Mouse (Mus musculus): ENCODE measurements around the gene Slc6a16. TPM values are rescaled to one million over a fixed set of nuclear protein-coding genes. Genes with fewer than 3 reads are reported as not detected.

The Slc6a16 gene
- 0.37 TPM in 2 replicates for polyA plus RNA-seq (2016; fragmentation: Nextera tagmentation; extraction: Ambion mirVana)

- 13% methylated on average over 53 of the region's 53 CpGs for WGBS
- H3K27me3 ChIP-seq (replicated peaks), result peaks cover 24% of the 10 kb centered on the region
- no peaks in the 10 kb centered on the region for H3K9me3 ChIP-seq (replicated peaks)
- H3K36me3 ChIP-seq, result no peaks in the 10 kb centered on the region
- no peak within 1 kb of the TSS for H3K27ac ChIP-seq (ENCODE audit: poor library complexity, severe bottlenecking)
- peak within 1 kb of the TSS; percentile 58 for H3K9ac ChIP-seq
- peak within 1 kb of the TSS; percentile 58 for H3K4me2 ChIP-seq
- H3K4me1 ChIP-seq (replicated peaks), result peaks cover 20% of the 10 kb centered on the region
- ATAC-seq (ENCODE audit: insufficient number of reproducible peaks, low FRiP score), result peak; percentile 27; the same call in 1 of the 2 replicates
- peak within 1 kb of the TSS; percentile 33 for H3K4me3 ChIP-seq
Observed at GRCm38 (mm10) chr7:45240633-45241388, at the start of gene Slc6a16. TSS of gene Slc6a16 (plus strand) at chr7:45241085.

GRCm38 (mm10) chr7:45191161-45191560, 49.7 kb upstream of the Slc6a16 start:
- Histone ChIP-seq H3K4me2 (no peak overlapping the region), H3K9me3 (replicated peaks) (no peaks in the 10 kb centered on the region), H3K36me3 (no peaks in the 10 kb centered on the region), H3K4me1 (replicated peaks) (peaks cover 23% of the 10 kb centered on the region), H3K4me3 (no peak overlapping the region), H3K9ac (no peak overlapping the region), H3K27me3 (replicated peaks) (peaks cover 84% of the 10 kb centered on the region), H3K27ac (ENCODE audit: poor library complexity, severe bottlenecking) (no peak overlapping the region)
- 53% methylated on average over 2 of the region's 2 CpGs for WGBS
- ATAC-seq (ENCODE audit: insufficient number of reproducible peaks, low FRiP score), result no peak

GRCm38 (mm10) chr7:45191803-45192363, 49.0 kb upstream of the Slc6a16 start:
- Histone ChIP-seq H3K36me3 (no peaks in the 10 kb centered on the region), H3K27me3 (replicated peaks) (peaks cover 81% of the 10 kb centered on the region), H3K9ac (no peak overlapping the region), H3K4me3 (no peak overlapping the region), H3K9me3 (replicated peaks) (no peaks in the 10 kb centered on the region), H3K4me1 (replicated peaks) (peaks cover 23% of the 10 kb centered on the region), H3K27ac (ENCODE audit: poor library complexity, severe bottlenecking) (no peak overlapping the region), H3K4me2 (no peak overlapping the region)
- ATAC-seq (ENCODE audit: insufficient number of reproducible peaks, low FRiP score), result no peak
- WGBS, result 13% methylated on average over 8 of the region's 8 CpGs

- Histone ChIP-seq H3K9ac (no peak overlapping the region), H3K27me3 (replicated peaks) (peaks cover 75% of the 10 kb centered on the region), H3K4me2 (no peak overlapping the region), H3K4me3 (no peak overlapping the region), H3K27ac (ENCODE audit: poor library complexity, severe bottlenecking) (no peak overlapping the region), H3K9me3 (replicated peaks) (no peaks in the 10 kb centered on the region), H3K36me3 (no peaks in the 10 kb centered on the region), H3K4me1 (replicated peaks) (peaks cover 23% of the 10 kb centered on the region)
- 80% methylated on average over 7 of the region's 7 CpGs for WGBS
- ATAC-seq (ENCODE audit: insufficient number of reproducible peaks, low FRiP score), result no peak
Observed at GRCm38 (mm10) chr7:45192585-45193310, 48.1 kb upstream of the Slc6a16 start.

- Histone ChIP-seq H3K9me3 (replicated peaks) (no peaks in the 10 kb centered on the region), H3K36me3 (no peaks in the 10 kb centered on the region), H3K9ac (no peak overlapping the region), H3K4me2 (no peak overlapping the region), H3K27me3 (replicated peaks) (peaks cover 68% of the 10 kb centered on the region), H3K4me3 (no peak overlapping the region), H3K4me1 (replicated peaks) (peaks cover 23% of the 10 kb centered on the region), H3K27ac (ENCODE audit: poor library complexity, severe bottlenecking) (no peak overlapping the region)
- no peak for ATAC-seq (ENCODE audit: insufficient number of reproducible peaks, low FRiP score)
- 60% methylated on average over 5 of the region's 5 CpGs for WGBS
Observed at GRCm38 (mm10) chr7:45193406-45193805, 47.5 kb upstream of the Slc6a16 start.

- peaks cover 23% of the 10 kb centered on the region for H3K4me1 ChIP-seq (replicated peaks)
- WGBS, result 70% methylated on average over 17 of the region's 17 CpGs
- H3K27me3 ChIP-seq (replicated peaks), result peaks cover 65% of the 10 kb centered on the region
Observed at GRCm38 (mm10) chr7:45193871-45194785, 46.8 kb upstream of the Slc6a16 start.

GRCm38 (mm10) chr7:45195341-45196175, 45.3 kb upstream of the Slc6a16 start:
- H3K27me3 ChIP-seq (replicated peaks), result peaks cover 62% of the 10 kb centered on the region
- no peaks in the 10 kb centered on the region for H3K9me3 ChIP-seq (replicated peaks)
- WGBS, result 44% methylated on average over 13 of the region's 13 CpGs
- H3K4me2 ChIP-seq, result no peak overlapping the region
- H3K4me3 ChIP-seq, result no peak overlapping the region
- no peaks in the 10 kb centered on the region for H3K36me3 ChIP-seq
- no peak overlapping the region for H3K27ac ChIP-seq (ENCODE audit: poor library complexity, severe bottlenecking)
- H3K4me1 ChIP-seq (replicated peaks), result peaks cover 23% of the 10 kb centered on the region
- no peak overlapping the region for H3K9ac ChIP-seq
- no peak for ATAC-seq (ENCODE audit: insufficient number of reproducible peaks, low FRiP score)

More at GRCm38 (mm10) chr7:45193871-45194785, 46.8 kb upstream of the Slc6a16 start:
- Histone ChIP-seq H3K4me3 (no peak overlapping the region), H3K36me3 (no peaks in the 10 kb centered on the region), H3K9ac (no peak overlapping the region), H3K9me3 (replicated peaks) (no peaks in the 10 kb centered on the region), H3K4me2 (no peak overlapping the region), H3K27ac (ENCODE audit: poor library complexity, severe bottlenecking) (no peak overlapping the region)
- ATAC-seq (ENCODE audit: insufficient number of reproducible peaks, low FRiP score), result no peak

GRCm38 (mm10) chr7:45196176-45196535, 44.7 kb upstream of the Slc6a16 start:
- 76% methylated on average over 4 of the region's 4 CpGs for WGBS
- Histone ChIP-seq H3K9ac (no peak overlapping the region), H3K4me3 (no peak overlapping the region), H3K27me3 (replicated peaks) (peaks cover 60% of the 10 kb centered on the region), H3K36me3 (no peaks in the 10 kb centered on the region), H3K4me1 (replicated peaks) (peaks cover 19% of the 10 kb centered on the region), H3K4me2 (no peak overlapping the region), H3K27ac (ENCODE audit: poor library complexity, severe bottlenecking) (no peak overlapping the region), H3K9me3 (replicated peaks) (no peaks in the 10 kb centered on the region)
- no peak for ATAC-seq (ENCODE audit: insufficient number of reproducible peaks, low FRiP score)

- Histone ChIP-seq H3K27ac (ENCODE audit: poor library complexity, severe bottlenecking) (no peak overlapping the region), H3K9ac (no peak overlapping the region), H3K4me2 (no peak overlapping the region), H3K27me3 (replicated peaks) (peaks cover 54% of the 10 kb centered on the region), H3K9me3 (replicated peaks) (no peaks in the 10 kb centered on the region), H3K36me3 (no peaks in the 10 kb centered on the region), H3K4me1 (replicated peaks) (peaks cover 12% of the 10 kb centered on the region), H3K4me3 (no peak overlapping the region)
- 59% methylated on average over 5 of the region's 5 CpGs for WGBS
- ATAC-seq (ENCODE audit: insufficient number of reproducible peaks, low FRiP score), result no peak
Observed at GRCm38 (mm10) chr7:45196994-45197393, 43.9 kb upstream of the Slc6a16 start.

GRCm38 (mm10) chr7:45198435-45198834, 42.5 kb upstream of the Slc6a16 start:
- Histone ChIP-seq H3K27me3 (replicated peaks) (peaks cover 49% of the 10 kb centered on the region), H3K4me2 (no peak overlapping the region), H3K4me3 (no peak overlapping the region), H3K4me1 (replicated peaks) (peaks cover 19% of the 10 kb centered on the region), H3K36me3 (no peaks in the 10 kb centered on the region), H3K9ac (peak overlapping the region; percentile 59), H3K27ac (ENCODE audit: poor library complexity, severe bottlenecking) (no peak overlapping the region), H3K9me3 (replicated peaks) (no peaks in the 10 kb centered on the region)
- 9% methylated on average over 5 of the region's 5 CpGs for WGBS
- ATAC-seq (ENCODE audit: insufficient number of reproducible peaks, low FRiP score), result no peak
